Mouse (Mus musculus) C2C12 (cell line): ENCODE measurements around the gene Arf1. TPM values are rescaled to one million over a fixed set of nuclear protein-coding genes. Genes with fewer than 3 reads are reported as not detected.

Experiments
- H3K27me3 ChIP-seq: one replicate; pipeline ENCODE4 v1.6.1; 2011; ENCODE audit not compliant: control insufficient read depth, insufficient read depth, insufficient read length
- H3K36me3 ChIP-seq: one replicate; pipeline ENCODE4 v1.6.1; 2011; ENCODE audit not compliant: control insufficient read depth, insufficient read depth
- H3K4me3 ChIP-seq: one replicate; pipeline ENCODE4 v1.5.1; 2011; ENCODE audit warnings: mild to moderate bottlenecking, control low read depth; ENCODE audit not compliant: poor library complexity, insufficient read depth, severe bottlenecking
- H3K79me2 ChIP-seq: one replicate; pipeline ENCODE4 v1.6.1; 2011; ENCODE audit not compliant: control insufficient read depth, insufficient read depth
- H3K79me3 ChIP-seq: one replicate; pipeline ENCODE4 v1.6.1; 2011; ENCODE audit warnings: low read depth, control low read depth
- H3ac ChIP-seq: one replicate; pipeline ENCODE3; 2011; ENCODE audit warnings: low read depth; ENCODE audit not compliant: control insufficient read depth, insufficient read length
- CEBPB ChIP-seq: IDR thresholded peaks from one replicate; pipeline ENCODE4 v1.6.1; 2011; ENCODE audit warnings: low read depth, mild to moderate bottlenecking, control low read depth, moderate library complexity
- CTCF ChIP-seq: IDR thresholded peaks from one replicate; pipeline ENCODE4 v1.5.1; 2011; ENCODE audit not compliant: control insufficient read depth, insufficient read depth, insufficient read length
- FOSL1 ChIP-seq: IDR thresholded peaks from one replicate; pipeline ENCODE4 v1.8.0; 2011; ENCODE audit warnings: mild to moderate bottlenecking, low read length; ENCODE audit not compliant: poor library complexity, insufficient read depth, severe bottlenecking
- MAX ChIP-seq: IDR thresholded peaks from one replicate; pipeline ENCODE4 v1.6.1; 2011; ENCODE audit warnings: mild to moderate bottlenecking, control low read depth
- MYOD1 ChIP-seq: IDR thresholded peaks from one replicate; pipeline ENCODE4 v1.6.1; 2011; ENCODE audit warnings: low read depth; ENCODE audit not compliant: control insufficient read depth, insufficient read length
- MYOG ChIP-seq: IDR thresholded peaks from one replicate; pipeline ENCODE4 v1.6.1; 2011; ENCODE audit not compliant: control insufficient read depth, insufficient read length; ENCODE audit errors: extremely low read depth
- USF1 ChIP-seq: IDR thresholded peaks from one replicate; pipeline ENCODE4 v1.6.1; 2011; ENCODE audit warnings: low read depth, mild to moderate bottlenecking, control low read depth, moderate library complexity
- long read RNA-seq, 2 experiments: library from polyadenylated mRNA; unstranded; transcript quantifications; one replicate each; pipeline ENCODE4 v2.0.0; 2019 to 2020
- polyA plus RNA-seq: library from polyadenylated mRNA; unstranded; fragments of >200 nt; fragmentation: generic; extraction: Trizol; gene quantifications from one replicate; pipeline ENCODE4 v1.2.1, GENCODE M21; 2012; ENCODE audit warnings: missing spikeins

Gene Arf1
- polyA plus RNA-seq = 636 TPM
- long read RNA-seq, experiment 1, transcript Arf1-202 (5 exons, 1,991 nt) = minor isoform, 10 of 414 reads
- long read RNA-seq, experiment 1, transcript Arf1-201 (5 exons, 1,800 nt) = major isoform, 344 of 414 reads
- long read RNA-seq, experiment 1, partial matches to known transcripts = 24 of 414 reads
- long read RNA-seq, experiment 1, other reads (novel, unspliced or antisense) = 36 of 414 reads
- long read RNA-seq, experiment 2, transcript Arf1-201 (5 exons, 1,800 nt) = major isoform, 2,078 of 2,210 reads
- long read RNA-seq, experiment 2, transcript Arf1-202 (5 exons, 1,991 nt) = minor isoform, 43 of 2,210 reads
- long read RNA-seq, experiment 2, partial matches to known transcripts = 65 of 2,210 reads
- long read RNA-seq, experiment 2, other reads (novel, unspliced or antisense) = 24 of 2,210 reads

DNA sequence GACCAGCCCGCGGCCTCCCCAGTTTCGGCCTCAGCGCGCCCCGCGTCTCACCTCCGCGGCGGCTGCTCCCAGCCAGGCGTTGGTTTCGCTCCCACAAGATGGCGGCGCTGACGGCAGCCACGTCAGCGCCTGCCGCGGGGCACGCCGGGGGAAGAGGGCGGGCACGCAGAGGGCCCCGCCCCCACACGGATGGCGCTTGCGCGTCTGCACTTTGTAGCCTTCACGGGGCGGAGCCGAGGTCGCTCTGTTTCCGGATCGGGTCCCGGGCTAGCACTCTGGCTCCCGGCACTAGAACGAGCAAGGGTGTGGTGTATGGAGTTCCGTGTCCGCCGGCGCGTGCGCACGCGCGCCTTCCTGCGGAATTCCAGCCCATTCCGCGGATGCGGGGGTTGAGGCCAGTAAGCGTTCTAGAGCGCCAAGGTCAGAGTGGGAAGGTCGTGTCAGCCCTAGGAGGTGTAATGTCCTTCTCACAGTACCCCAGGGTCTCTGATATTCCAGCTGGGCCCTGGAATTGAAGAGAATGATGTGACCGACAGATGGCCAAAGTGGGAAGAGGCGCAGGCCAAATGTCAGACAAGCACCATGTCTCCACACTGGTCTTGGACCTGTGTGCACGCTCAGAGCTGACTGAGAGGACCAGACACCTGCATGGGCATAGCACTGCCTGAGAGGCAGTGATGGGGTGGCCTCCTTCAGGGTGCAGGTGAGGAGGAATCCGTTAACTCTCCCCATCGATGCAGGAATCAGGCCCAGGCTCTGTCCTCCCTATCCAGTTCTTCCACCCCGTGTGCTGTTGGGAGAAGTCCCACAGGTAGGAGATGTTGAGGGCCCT is at the start of gene Arf1:
TSS of gene Arf1 (minus strand) at position 149 of the 832 bp plus-strand sequence.
- Histone ChIP-seq H3K79me3 (peaks cover 50% of the 10 kb centered on the region), H3K27me3 (no peaks in the 10 kb centered on the region), H3ac (peak within 1 kb of the TSS; percentile 99), H3K36me3 (peaks cover 21% of the 10 kb centered on the region), H3K79me2 (peaks cover 58% of the 10 kb centered on the region), H3K4me3 (peak within 1 kb of the TSS; percentile 100)
- TF ChIP-seq CEBPB (no peak), MAX (peak; percentile 56), CTCF (no peak)

DNA sequence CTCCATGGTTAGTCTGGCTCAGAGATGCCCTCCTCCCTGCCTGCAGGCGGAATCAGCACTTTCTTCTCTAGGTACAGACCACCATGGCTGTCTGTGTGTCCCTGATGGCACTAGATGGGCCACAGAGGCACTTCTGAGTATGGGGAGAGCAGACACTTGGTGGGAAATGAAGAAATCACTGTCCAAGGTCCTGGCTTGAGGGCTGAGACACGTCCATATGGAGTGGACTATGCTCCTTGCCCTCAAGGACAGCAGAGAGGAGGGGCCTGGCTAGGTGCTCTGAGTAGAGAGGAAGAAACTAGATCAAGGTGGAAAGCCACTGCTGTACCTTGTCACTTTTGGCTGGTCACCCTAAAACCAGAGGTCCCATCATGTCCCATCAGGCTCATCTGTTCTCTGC is 48.8 kb upstream of the Arf1 start:
- no peaks in the 10 kb centered on the region for H3K79me3 ChIP-seq
- H3ac ChIP-seq = no peak overlapping the region
- no peak overlapping the region for H3K4me3 ChIP-seq
- H3K36me3 ChIP-seq = no peaks in the 10 kb centered on the region
- TF ChIP-seq MAX (no peak), USF1 (no peak), MYOD1 (no peak), FOSL1 (no peak), CEBPB (no peak), MYOG (no peak)
- H3K79me2 ChIP-seq = no peaks in the 10 kb centered on the region
- H3K27me3 ChIP-seq = peaks cover 62% of the 10 kb centered on the region

DNA sequence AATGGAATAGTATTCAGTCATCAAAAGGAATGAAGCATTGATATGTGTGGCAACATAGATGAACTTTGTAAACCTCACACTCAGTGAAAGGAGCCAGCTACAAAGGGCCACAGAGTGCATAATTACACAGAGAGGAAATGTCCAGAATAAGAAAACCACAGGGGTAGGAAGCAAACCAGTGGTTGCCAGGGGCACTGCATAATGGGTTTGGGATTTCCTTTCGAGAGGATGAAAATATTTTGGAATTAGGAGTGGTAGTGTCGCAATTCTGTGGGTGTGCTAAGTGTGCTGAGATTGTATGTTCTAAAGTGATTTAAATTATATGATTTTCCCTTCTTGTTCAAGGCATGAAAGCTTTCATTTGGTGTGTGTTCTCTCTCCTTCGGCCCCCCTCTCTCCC is 46.1 kb upstream of the Arf1 start:
- Histone ChIP-seq H3K79me3 (no peaks in the 10 kb centered on the region), H3K79me2 (no peaks in the 10 kb centered on the region), H3K27me3 (peaks cover 39% of the 10 kb centered on the region), H3K4me3 (no peak overlapping the region), H3K36me3 (no peaks in the 10 kb centered on the region), H3ac (no peak overlapping the region)
- TF ChIP-seq CTCF (no peak), MYOD1 (no peak), MAX (no peak), FOSL1 (no peak), CEBPB (no peak), USF1 (no peak), MYOG (no peak)

DNA sequence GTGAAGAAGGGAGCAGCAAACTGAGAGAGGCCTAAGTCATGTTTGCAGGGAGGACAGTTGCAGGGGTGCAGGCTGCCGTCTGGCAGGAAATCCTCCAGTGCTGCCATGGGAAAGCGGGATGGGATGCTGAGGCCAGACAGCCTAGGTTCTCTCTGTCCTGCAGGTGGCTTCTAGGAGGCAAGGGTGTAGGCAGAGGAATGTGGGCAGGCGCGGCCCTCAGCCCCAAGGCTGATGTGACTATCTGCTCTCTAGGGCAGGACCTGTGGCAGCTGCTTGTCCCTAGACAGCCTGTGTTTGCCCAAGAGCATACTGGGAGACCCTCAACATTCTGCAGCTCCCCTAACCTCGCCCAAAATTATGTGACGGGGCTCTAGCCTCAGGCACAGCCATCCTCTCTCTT is 38.7 kb upstream of the Arf1 start:
- peaks cover 52% of the 10 kb centered on the region for H3K27me3 ChIP-seq
- no peaks in the 10 kb centered on the region for H3K79me2 ChIP-seq
- H3K4me3 ChIP-seq = no peak overlapping the region
- H3K79me3 ChIP-seq = no peaks in the 10 kb centered on the region
- no peak overlapping the region for H3ac ChIP-seq
- H3K36me3 ChIP-seq = no peaks in the 10 kb centered on the region
- TF ChIP-seq CTCF = no peak
- no peak for TF ChIP-seq CEBPB
- TF ChIP-seq USF1 = no peak
- no peak for TF ChIP-seq MAX
- no peak for TF ChIP-seq MYOG
- no peak for TF ChIP-seq MYOD1
- TF ChIP-seq FOSL1 = no peak

DNA sequence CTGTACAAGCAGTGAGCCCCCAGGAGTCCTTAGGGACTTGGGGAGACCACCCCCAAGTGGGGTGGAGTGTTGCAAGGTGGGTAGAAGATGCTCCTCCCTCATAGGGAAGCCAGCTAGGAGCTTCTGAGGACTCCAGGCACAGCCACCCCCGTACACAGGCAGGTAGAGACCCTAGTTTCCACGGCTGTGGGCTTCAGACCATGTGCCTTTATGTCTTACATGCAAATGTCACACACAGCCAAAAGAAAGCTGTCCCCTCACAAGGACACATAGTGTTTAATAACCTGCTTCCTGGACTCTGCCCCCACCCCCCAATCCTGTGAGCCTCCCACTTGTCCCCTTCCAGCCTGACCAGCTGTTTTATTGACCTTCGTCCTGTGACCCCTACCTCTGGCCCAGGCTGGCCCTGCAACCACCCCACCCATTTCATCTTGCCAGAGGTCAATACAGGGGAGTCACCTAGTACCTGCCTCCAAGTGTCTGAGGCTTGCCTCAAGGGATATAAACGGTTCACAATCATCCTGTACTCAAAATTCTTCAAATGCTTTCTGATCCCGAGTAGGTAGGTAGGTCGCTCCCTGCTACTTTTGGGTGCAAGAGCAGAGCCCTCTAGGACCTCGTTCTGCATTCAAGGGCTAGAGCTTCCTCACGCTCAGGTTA is 37.2 kb upstream of the Arf1 start:
- Histone ChIP-seq H3K4me3 (no peak overlapping the region), H3K27me3 (peaks cover 65% of the 10 kb centered on the region), H3K79me3 (no peaks in the 10 kb centered on the region), H3K36me3 (no peaks in the 10 kb centered on the region), H3K79me2 (no peaks in the 10 kb centered on the region), H3ac (no peak overlapping the region)
- TF ChIP-seq FOSL1 (no peak), USF1 (no peak), CTCF (no peak), CEBPB (no peak), MYOD1 (no peak), MYOG (no peak), MAX (no peak)
